Mouse (Mus musculus): ENCODE data around the gene Olfr1154. TPM values are rescaled to one million over a fixed set of nuclear protein-coding genes. Genes with fewer than 3 reads are reported as not detected.

Olfr1154 gene
- total RNA-seq (2021) (not detected), polyA plus RNA-seq (2012; rRNA removed) (not detected in 2 replicates)
- long read RNA-seq = 0 reads

GRCm38 (mm10) chr2:87905066-87905465 lies at the start of gene Olfr1154:
TSS of gene Olfr1154 (minus strand) at chr2:87905166.
- DNase-seq = no peak

- no peak for DNase-seq
Observed at GRCm38 (mm10) chr2:87953000-87953399, 48.0 kb upstream of the Olfr1154 start, which contains the start of gene Olfr1156. TSS of gene Olfr1156 (minus strand) at chr2:87953100.

GRCm38 (mm10) chr2:87945037-87945436 lies 40.1 kb upstream of the Olfr1154 start, which contains the start of gene Olfr1155:
TSS of gene Olfr1155 (minus strand) at chr2:87945137.
- DNase-seq = no peak

- DNase-seq = no peak
Observed at GRCm38 (mm10) chr2:87894662-87895061, 10.3 kb downstream of the Olfr1154 start, which contains the start of gene Olfr1153. TSS of gene Olfr1153 (plus strand) at chr2:87894962.

- no peak for DNase-seq
Observed at GRCm38 (mm10) chr2:87866192-87866591, 38.8 kb downstream of the Olfr1154 start, which contains the start of gene Olfr1152. TSS of gene Olfr1152 (plus strand) at chr2:87866492.

- DNase-seq = no peak
Observed at GRCm38 (mm10) chr2:87855562-87855961, 49.4 kb downstream of the Olfr1154 start, which contains the start of gene Olfr1151. TSS of gene Olfr1151 (plus strand) at chr2:87855862.

Other genes with a start within 250 kb of the Olfr1154 start
- not detected for gene Olfr1134, start 246.7 kb downstream of the Olfr1154 start, total RNA-seq (2021)
- not detected in 2 replicates for gene Olfr1134, start 246.7 kb downstream of the Olfr1154 start, polyA plus RNA-seq (2012; rRNA removed)
- gene Olfr1135, start 231.5 kb downstream of the Olfr1154 start, total RNA-seq (2021) = not detected
- not detected in 2 replicates for gene Olfr1135, start 231.5 kb downstream of the Olfr1154 start, polyA plus RNA-seq (2012; rRNA removed)
- gene Olfr1136, start 211.2 kb downstream of the Olfr1154 start, total RNA-seq (2021) = not detected
- not detected in 2 replicates for gene Olfr1136, start 211.2 kb downstream of the Olfr1154 start, polyA plus RNA-seq (2012; rRNA removed)
- not detected for gene Olfr1137, start 192.0 kb downstream of the Olfr1154 start, total RNA-seq (2021)
- gene Olfr1137, start 192.0 kb downstream of the Olfr1154 start, polyA plus RNA-seq (2012; rRNA removed) = not detected in 2 replicates
- not detected for gene Olfr1138, start 165.2 kb downstream of the Olfr1154 start, total RNA-seq (2021)
- not detected in 2 replicates for gene Olfr1138, start 165.2 kb downstream of the Olfr1154 start, polyA plus RNA-seq (2012; rRNA removed)
- not detected for gene Olfr1140, start 161.4 kb downstream of the Olfr1154 start, total RNA-seq (2021)
- not detected in 2 replicates for gene Olfr1140, start 161.4 kb downstream of the Olfr1154 start, polyA plus RNA-seq (2012; rRNA removed)
- not detected for gene Olfr1141, start 151.2 kb downstream of the Olfr1154 start, total RNA-seq (2021)
- not detected in 2 replicates for gene Olfr1141, start 151.2 kb downstream of the Olfr1154 start, polyA plus RNA-seq (2012; rRNA removed)
- not detected for gene Olfr152, start 125.7 kb downstream of the Olfr1154 start, total RNA-seq (2021)
- not detected in 2 replicates for gene Olfr152, start 125.7 kb downstream of the Olfr1154 start, polyA plus RNA-seq (2012; rRNA removed)
- gene Olfr1143, start 104.6 kb downstream of the Olfr1154 start, total RNA-seq (2021) = not detected
- gene Olfr1143, start 104.6 kb downstream of the Olfr1154 start, polyA plus RNA-seq (2012; rRNA removed) = not detected in 2 replicates
- not detected for gene Olfr1145, start 95.3 kb downstream of the Olfr1154 start, total RNA-seq (2021)
- not detected in 2 replicates for gene Olfr1145, start 95.3 kb downstream of the Olfr1154 start, polyA plus RNA-seq (2012; rRNA removed)
- not detected for gene Olfr1148, start 74.6 kb downstream of the Olfr1154 start, total RNA-seq (2021)
- not detected in 2 replicates for gene Olfr1148, start 74.6 kb downstream of the Olfr1154 start, polyA plus RNA-seq (2012; rRNA removed)
- not detected for gene Olfr1150-ps1, start 61.2 kb downstream of the Olfr1154 start, total RNA-seq (2021)
- not detected in 2 replicates for gene Olfr1150-ps1, start 61.2 kb downstream of the Olfr1154 start, polyA plus RNA-seq (2012; rRNA removed)
- gene Olfr1151, start 49.3 kb downstream of the Olfr1154 start, total RNA-seq (2021) = not detected
- not detected in 2 replicates for gene Olfr1151, start 49.3 kb downstream of the Olfr1154 start, polyA plus RNA-seq (2012; rRNA removed)
- gene Olfr1152, start 38.7 kb downstream of the Olfr1154 start, total RNA-seq (2021) = not detected
- gene Olfr1152, start 38.7 kb downstream of the Olfr1154 start, polyA plus RNA-seq (2012; rRNA removed) = not detected in 2 replicates
- not detected for gene Olfr1153, start 10.2 kb downstream of the Olfr1154 start, total RNA-seq (2021)
- gene Olfr1153, start 10.2 kb downstream of the Olfr1154 start, polyA plus RNA-seq (2012; rRNA removed) = not detected in 2 replicates
- gene Olfr1155, start 40.0 kb upstream of the Olfr1154 start, total RNA-seq (2021) = not detected
- not detected in 2 replicates for gene Olfr1155, start 40.0 kb upstream of the Olfr1154 start, polyA plus RNA-seq (2012; rRNA removed)
- not detected for gene Olfr1156, start 47.9 kb upstream of the Olfr1154 start, total RNA-seq (2021)
- gene Olfr1156, start 47.9 kb upstream of the Olfr1154 start, polyA plus RNA-seq (2012; rRNA removed) = not detected in 2 replicates
- gene Olfr1157, start 63.1 kb upstream of the Olfr1154 start, total RNA-seq (2021) = not detected
- gene Olfr1157, start 63.1 kb upstream of the Olfr1154 start, polyA plus RNA-seq (2012; rRNA removed) = not detected in 2 replicates
- not detected for gene Olfr74, start 69.5 kb upstream of the Olfr1154 start, total RNA-seq (2021)
- not detected in 2 replicates for gene Olfr74, start 69.5 kb upstream of the Olfr1154 start, polyA plus RNA-seq (2012; rRNA removed)
- not detected for gene Olfr1158, start 84.9 kb upstream of the Olfr1154 start, total RNA-seq (2021)
- not detected in 2 replicates for gene Olfr1158, start 84.9 kb upstream of the Olfr1154 start, polyA plus RNA-seq (2012; rRNA removed)
- gene Olfr1160, start 103.1 kb upstream of the Olfr1154 start, total RNA-seq (2021) = not detected
- gene Olfr1160, start 103.1 kb upstream of the Olfr1154 start, polyA plus RNA-seq (2012; rRNA removed) = not detected in 2 replicates
- not detected for gene Olfr1161, start 117.6 kb upstream of the Olfr1154 start, total RNA-seq (2021)
- not detected in 2 replicates for gene Olfr1161, start 117.6 kb upstream of the Olfr1154 start, polyA plus RNA-seq (2012; rRNA removed)
- not detected for gene Olfr73, start 132.5 kb upstream of the Olfr1154 start, total RNA-seq (2021)
- not detected in 2 replicates for gene Olfr73, start 132.5 kb upstream of the Olfr1154 start, polyA plus RNA-seq (2012; rRNA removed)
- not detected for gene Olfr1162, start 146.0 kb upstream of the Olfr1154 start, total RNA-seq (2021)
- gene Olfr1162, start 146.0 kb upstream of the Olfr1154 start, polyA plus RNA-seq (2012; rRNA removed) = not detected in 2 replicates
- not detected for gene Olfr1163, start 166.7 kb upstream of the Olfr1154 start, total RNA-seq (2021)
- gene Olfr1163, start 166.7 kb upstream of the Olfr1154 start, polyA plus RNA-seq (2012; rRNA removed) = not detected in 2 replicates
- not detected for gene Olfr1164, start 188.8 kb upstream of the Olfr1154 start, total RNA-seq (2021)
- not detected in 2 replicates for gene Olfr1164, start 188.8 kb upstream of the Olfr1154 start, polyA plus RNA-seq (2012; rRNA removed)
- gene Olfr1166, start 223.1 kb upstream of the Olfr1154 start, total RNA-seq (2021) = not detected
- not detected in 2 replicates for gene Olfr1166, start 223.1 kb upstream of the Olfr1154 start, polyA plus RNA-seq (2012; rRNA removed)

Measured in adrenal gland, adult 2 months (tissue).